Mouse (Mus musculus): ENCODE data around the gene Smc3.

GRCm38 (mm10) chr19:53577025-53577800 is 23.0 kb upstream of the Smc3 start:
- no peak for TF ChIP-seq EP300 (IDR thresholded peaks at IDR 0.05; ENCODE audit: insufficient read depth, low read depth, low read length)
- TF ChIP-seq CTCF (IDR thresholded peaks at IDR 0.05; ENCODE audit: low read depth, low read length), result no peak
- TF ChIP-seq POLR2A (IDR thresholded peaks at IDR 0.05; ENCODE audit: insufficient read depth, low read length), result no peak

Measured in ES-Bruce4 (cell line).